Mouse (Mus musculus) embryonic facial prominence, embryonic 11.5 days (tissue): ENCODE measurements around the gene Arhgap17. TPM values are rescaled to one million over a fixed set of nuclear protein-coding genes. Genes with fewer than 3 reads are reported as not detected.

Experiments used
- ATAC-seq: fragments of 200-750 bp; cut with Nextera tagmentation; replicated peaks from 2 replicates; pipeline ENCODE4 v1.8.0; 2017; ENCODE audit warnings: low read depth; ENCODE audit not compliant: insufficient number of reproducible peaks, low FRiP score, low TSS enrichment
- DNase-seq: peaks from one replicate; pipeline ENCODE4 v3.0.0-alpha.2; 2015; ENCODE audit warnings: low spot score
- H3K27ac ChIP-seq: fragments of 300-500 bp; sonication (generic); replicated peaks from 2 replicates; pipeline ENCODE4 v1.5.1; 2014; ENCODE audit warnings: mild to moderate bottlenecking, low read depth, low read length, control low read depth
- H3K27me3 ChIP-seq: fragments of 300-500 bp; sonication (generic); 2 replicates; pipeline ENCODE4 v1.6.1; 2014; ENCODE audit warnings: mild to moderate bottlenecking, low read length, moderate library complexity, mixed read lengths; ENCODE audit not compliant: control insufficient read depth, insufficient read depth
- H3K36me3 ChIP-seq: fragments of 300-500 bp; sonication (generic); replicated peaks from 2 replicates; pipeline ENCODE4 v1.6.1; 2014; ENCODE audit warnings: low read depth, mild to moderate bottlenecking, low read length, moderate library complexity, mixed read lengths; ENCODE audit not compliant: control insufficient read depth, insufficient read depth
- H3K4me1 ChIP-seq: fragments of 300-500 bp; sonication (generic); 2 replicates; pipeline ENCODE4 v1.6.1; 2014; ENCODE audit warnings: low read length, mixed read lengths; ENCODE audit not compliant: control insufficient read depth, insufficient read depth
- H3K4me2 ChIP-seq: fragments of 300-500 bp; sonication (generic); 2 replicates; pipeline ENCODE4 v1.6.1; 2014; ENCODE audit warnings: low read depth, mild to moderate bottlenecking, control low read depth, low read length, moderate library complexity
- H3K4me3 ChIP-seq: fragments of 300-500 bp; sonication (generic); 2 replicates; pipeline ENCODE4 v1.5.1; 2014; ENCODE audit warnings: low read depth, low read length, control low read depth
- H3K9ac ChIP-seq: fragments of 300-500 bp; sonication (generic); replicated peaks from 2 replicates; pipeline ENCODE4 v1.6.1; 2014; ENCODE audit warnings: mild to moderate bottlenecking, control low read depth, low read length
- H3K9me3 ChIP-seq: fragments of 300-500 bp; sonication (generic); replicated peaks from 2 replicates; pipeline ENCODE4 v1.6.1; 2016; ENCODE audit warnings: mild to moderate bottlenecking, low read length, inconsistent platforms, mixed read lengths; ENCODE audit not compliant: control insufficient read depth
- WGBS: fragments of 180-500 bp; shearing (Covaris S2); extraction: QIAGEN DNeasy Blood & Tissue Kit; methylation state at CpG from one replicate; pipeline ENCODE4 v1.1.7; 2014; 5-methylcytosine and 5-hydroxymethylcytosine counted together
- polyA plus RNA-seq: library from polyadenylated mRNA; unstranded; fragments of >200 nt; fragmentation: Nextera tagmentation; extraction: Ambion mirVana; gene quantifications from 2 replicates; pipeline ENCODE4 v1.2.1, GENCODE M21; 2014

Arhgap17 gene
- polyA plus RNA-seq, 1 experiment from 2014 or later, result 27.1 TPM

DNA sequence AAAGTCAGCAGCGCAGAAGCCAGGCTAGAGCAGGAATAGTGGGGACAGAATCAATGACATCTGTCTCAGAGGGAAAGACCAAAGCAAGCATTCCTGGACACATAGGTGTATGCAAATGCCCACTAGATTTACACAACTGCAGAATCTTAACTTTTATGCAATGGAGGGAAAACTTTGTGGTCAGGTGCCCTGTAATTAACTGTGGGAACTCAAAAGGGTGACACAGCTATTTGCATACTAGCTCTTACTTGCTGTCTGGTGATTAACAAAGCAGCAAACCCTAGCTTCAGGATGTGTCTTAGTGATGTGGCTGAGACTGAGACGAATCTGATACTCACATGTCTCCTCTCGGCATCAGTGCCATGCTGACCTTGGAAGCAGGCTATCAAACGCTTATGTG, 42.8 kb downstream of the Arhgap17 start:
- 85% methylated on average over 4 of the region's 4 CpGs for WGBS

DNA sequence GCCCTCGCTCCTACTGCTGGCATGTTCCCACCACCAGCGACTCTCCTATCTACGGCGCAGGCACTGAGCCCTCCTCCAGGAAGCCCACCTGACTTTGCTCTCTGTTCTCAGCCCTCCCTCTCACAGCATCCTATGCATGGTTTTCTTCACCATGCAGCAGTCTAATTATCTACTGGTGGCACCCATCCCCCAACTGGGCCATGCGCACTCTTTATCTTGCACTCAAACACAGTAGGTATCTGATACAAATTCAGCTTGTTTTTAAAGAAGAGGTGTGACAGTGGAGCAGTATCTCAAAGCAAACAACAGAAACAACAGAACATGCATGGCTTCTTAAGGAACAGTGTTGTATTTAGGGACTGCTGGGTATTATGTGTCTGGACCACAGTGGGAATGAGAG, 43.7 kb downstream of the Arhgap17 start:
- Histone ChIP-seq H3K4me1 (no peaks in the 10 kb centered on the region), H3K9me3 (no peaks in the 10 kb centered on the region), H3K4me3 (no peak overlapping the region), H3K27me3 (no peaks in the 10 kb centered on the region), H3K27ac (no peak overlapping the region), H3K4me2 (no peak overlapping the region), H3K36me3 (no peaks in the 10 kb centered on the region; the same call in 1 of the 2 replicates), H3K9ac (no peak overlapping the region)
- ATAC-seq, result no peak
- DNase-seq, result no peak
- WGBS, result 92% methylated on average over 5 of the region's 5 CpGs

More for the DNA sequence above, 42.8 kb downstream of the Arhgap17 start:
- H3K27ac ChIP-seq, result no peak overlapping the region
- no peak overlapping the region for H3K4me3 ChIP-seq
- no peaks in the 10 kb centered on the region; the same call in 1 of the 2 replicates for H3K36me3 ChIP-seq
- H3K4me2 ChIP-seq, result no peak overlapping the region
- H3K9me3 ChIP-seq, result no peaks in the 10 kb centered on the region
- H3K4me1 ChIP-seq, result no peaks in the 10 kb centered on the region
- ATAC-seq (no peak), DNase-seq (no peak)
- H3K27me3 ChIP-seq, result no peaks in the 10 kb centered on the region
- no peak overlapping the region for H3K9ac ChIP-seq

DNA sequence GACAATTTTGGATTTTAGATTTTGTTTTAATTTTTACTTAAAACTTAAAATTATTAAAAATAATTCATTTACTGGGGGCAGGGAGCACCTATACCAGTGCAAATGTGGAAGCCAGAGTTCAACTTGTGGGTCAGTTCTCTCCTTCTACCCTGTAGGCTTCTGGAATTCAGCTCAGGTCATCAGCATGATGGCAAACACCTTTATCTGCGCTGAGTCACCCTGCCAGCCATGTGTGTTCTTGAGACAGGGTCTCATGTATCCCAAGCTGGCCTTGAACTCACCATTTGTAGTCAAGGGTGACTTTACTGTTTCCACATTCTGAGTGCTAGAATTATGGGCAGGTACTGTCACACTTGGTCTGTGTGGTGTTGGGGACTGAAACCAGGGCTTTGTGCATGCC, 45.6 kb downstream of the Arhgap17 start:
- no peak overlapping the region for H3K4me3 ChIP-seq
- no peak for ATAC-seq
- H3K27ac ChIP-seq, result no peak overlapping the region
- H3K4me1 ChIP-seq, result no peaks in the 10 kb centered on the region
- 94% methylated on average over 1 of the region's 1 CpGs for WGBS
- DNase-seq, result no peak
- H3K27me3 ChIP-seq, result no peaks in the 10 kb centered on the region
- H3K36me3 ChIP-seq, result no peaks in the 10 kb centered on the region; the same call in 1 of the 2 replicates
- H3K9me3 ChIP-seq, result no peaks in the 10 kb centered on the region
- H3K4me2 ChIP-seq, result no peak overlapping the region
- no peak overlapping the region for H3K9ac ChIP-seq

DNA sequence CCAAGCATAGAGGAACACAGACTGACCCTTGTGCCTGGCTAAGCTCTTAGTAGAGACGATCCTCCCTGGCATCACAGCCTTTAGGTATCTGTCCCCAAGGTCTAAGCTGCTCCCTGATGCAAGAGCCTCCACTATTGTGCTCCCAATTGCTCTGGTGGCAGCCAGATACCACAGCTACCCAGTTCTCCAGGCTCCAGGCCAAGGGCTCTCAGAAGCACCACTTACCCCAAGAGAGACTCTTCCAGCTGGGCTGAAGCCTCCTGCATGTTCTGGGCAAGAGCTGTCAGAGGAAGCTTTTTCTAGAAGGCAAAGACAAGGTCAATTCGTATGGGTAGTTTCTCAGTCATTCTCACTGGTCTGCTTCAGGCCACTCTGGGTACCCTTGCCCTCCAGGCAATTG, 46.3 kb downstream of the Arhgap17 start:
- H3K27me3 ChIP-seq, result no peaks in the 10 kb centered on the region
- no peak overlapping the region for H3K27ac ChIP-seq
- no peaks in the 10 kb centered on the region for H3K9me3 ChIP-seq
- no peak overlapping the region for H3K9ac ChIP-seq
- H3K36me3 ChIP-seq, result no peaks in the 10 kb centered on the region; the same call in 1 of the 2 replicates
- no peaks in the 10 kb centered on the region for H3K4me1 ChIP-seq
- DNase-seq (no peak), ATAC-seq (no peak)
- H3K4me3 ChIP-seq, result no peak overlapping the region
- WGBS, result 92% methylated on average over 2 of the region's 2 CpGs
- no peak overlapping the region for H3K4me2 ChIP-seq

DNA sequence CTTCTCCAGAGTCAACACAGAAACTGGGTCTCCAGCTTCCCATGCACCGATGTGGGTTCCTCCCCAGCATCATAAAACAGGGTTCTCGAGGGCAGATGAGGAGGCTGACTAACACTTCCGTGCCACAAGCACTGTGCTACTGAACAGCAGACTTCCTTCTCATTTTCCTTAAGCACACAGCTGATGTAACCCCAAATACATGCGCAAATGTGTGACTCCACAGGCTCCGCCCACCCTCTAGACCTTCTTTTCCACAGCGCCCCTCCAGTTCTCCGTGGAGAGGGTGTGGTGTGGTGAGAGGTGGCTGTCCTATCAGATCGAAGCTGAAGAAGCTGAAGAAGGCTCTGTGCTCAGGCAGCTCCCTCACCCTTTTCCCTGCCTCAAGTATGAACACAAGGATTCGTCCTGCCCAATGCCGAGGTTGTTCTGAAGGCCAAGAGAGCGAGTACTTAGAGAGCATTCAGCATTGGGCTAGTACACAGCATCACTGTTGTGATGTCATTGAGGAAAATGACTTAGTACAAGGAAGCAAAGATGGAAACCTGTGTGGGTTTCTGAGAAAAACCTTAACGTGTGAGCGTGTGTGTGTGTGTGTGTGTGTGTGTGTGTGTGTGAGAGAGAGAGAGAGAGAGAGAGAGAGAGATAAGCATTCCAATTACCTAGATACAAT, 47.1 kb downstream of the Arhgap17 start:
- H3K4me2 ChIP-seq, result no peak overlapping the region
- no peak for DNase-seq
- WGBS, result 90% methylated on average over 13 of the region's 13 CpGs

DNA sequence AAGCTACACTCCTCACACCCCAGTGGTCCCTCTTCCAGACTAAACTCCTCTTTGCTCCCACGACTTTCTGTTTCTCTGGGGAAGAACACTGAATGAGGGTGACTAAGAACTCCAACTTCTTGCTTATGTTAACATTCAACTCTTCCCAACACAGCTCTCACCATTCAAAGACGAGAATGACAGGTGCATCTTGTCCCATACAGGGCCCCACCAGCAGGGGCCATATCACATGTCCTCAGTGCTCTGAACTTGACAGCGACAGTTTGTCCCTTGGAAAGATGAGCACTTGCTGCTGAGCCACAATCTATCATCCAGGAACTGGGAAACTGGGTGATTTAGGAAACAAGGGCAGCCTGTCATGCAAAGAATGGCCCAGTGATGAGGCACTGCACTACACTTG, 57.0 kb downstream of the Arhgap17 start:
- ATAC-seq, result no peak

More for the DNA sequence above, 47.1 kb downstream of the Arhgap17 start:
- no peak overlapping the region for H3K27ac ChIP-seq
- H3K27me3 ChIP-seq, result no peaks in the 10 kb centered on the region
- no peaks in the 10 kb centered on the region for H3K9me3 ChIP-seq
- ATAC-seq, result no peak
- no peaks in the 10 kb centered on the region for H3K4me1 ChIP-seq
- H3K4me3 ChIP-seq, result no peak overlapping the region
- H3K9ac ChIP-seq, result no peak overlapping the region
- no peaks in the 10 kb centered on the region; the same call in 1 of the 2 replicates for H3K36me3 ChIP-seq

DNA sequence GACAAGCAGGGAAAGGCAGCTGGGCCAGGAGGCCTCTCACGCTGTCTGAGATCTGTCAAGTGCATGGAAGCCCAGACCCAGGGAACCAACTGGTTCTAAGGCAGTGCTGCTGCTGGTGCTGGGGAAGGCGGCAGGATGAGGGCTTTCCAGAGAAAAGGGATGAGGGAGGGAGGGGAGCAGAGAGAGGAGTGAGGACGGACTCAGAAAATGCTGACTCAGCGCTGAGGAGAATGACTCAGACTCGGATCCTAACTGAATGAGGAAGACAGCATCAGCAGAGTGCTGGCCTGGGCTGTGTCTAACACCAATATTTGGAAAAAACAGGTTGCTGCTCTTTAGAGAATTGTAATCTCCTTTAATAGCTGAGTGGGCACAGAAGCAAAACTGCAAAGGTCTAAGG, 57.9 kb downstream of the Arhgap17 start:
- DNase-seq (no peak), ATAC-seq (no peak)
- H3K4me1 ChIP-seq, result no peaks in the 10 kb centered on the region
- WGBS, result 73% methylated on average over 5 of the region's 5 CpGs
- H3K36me3 ChIP-seq, result no peaks in the 10 kb centered on the region
- no peak overlapping the region for H3K4me2 ChIP-seq
- H3K27ac ChIP-seq, result no peak overlapping the region
- no peak overlapping the region for H3K4me3 ChIP-seq
- no peaks in the 10 kb centered on the region for H3K9me3 ChIP-seq
- H3K9ac ChIP-seq, result no peak overlapping the region
- no peaks in the 10 kb centered on the region for H3K27me3 ChIP-seq

More for the DNA sequence above, 57.0 kb downstream of the Arhgap17 start:
- Histone ChIP-seq H3K4me3 (no peak overlapping the region), H3K4me2 (no peak overlapping the region), H3K27ac (no peak overlapping the region), H3K4me1 (no peaks in the 10 kb centered on the region), H3K9ac (no peak overlapping the region), H3K27me3 (no peaks in the 10 kb centered on the region), H3K9me3 (no peaks in the 10 kb centered on the region), H3K36me3 (no peaks in the 10 kb centered on the region)
- DNase-seq, result no peak
- 83% methylated on average over 3 of the region's 3 CpGs for WGBS

DNA sequence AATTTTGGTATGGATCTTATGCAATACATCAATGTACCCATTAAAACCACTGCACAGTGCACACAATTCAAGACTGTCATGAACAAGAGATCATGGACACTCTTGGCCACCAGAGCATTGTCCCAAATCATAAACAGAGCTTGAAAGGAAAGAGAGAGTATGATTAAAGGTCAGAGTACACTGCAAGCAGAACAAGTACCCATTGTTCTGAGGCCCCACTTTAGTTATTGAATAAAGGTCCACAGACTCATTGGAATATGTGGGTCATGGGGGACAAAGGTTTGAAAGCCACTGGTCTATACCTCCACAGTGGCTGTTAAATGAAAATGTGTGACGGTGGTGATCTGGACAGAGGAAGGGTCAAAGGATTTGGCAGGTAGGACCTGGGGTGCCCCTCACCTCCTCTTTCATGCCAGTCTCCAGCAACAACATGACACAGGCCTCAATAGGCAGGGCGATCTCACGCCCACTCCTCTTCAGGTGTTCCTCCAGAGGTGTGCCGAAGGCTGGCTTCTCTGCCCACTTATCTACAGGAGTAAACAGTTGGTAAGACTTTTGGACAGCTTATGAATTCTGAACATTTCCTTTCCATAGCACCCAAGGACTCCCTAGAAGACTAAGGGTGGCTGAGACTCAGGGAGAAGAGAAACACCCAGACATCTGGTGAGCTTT, 61.7 kb downstream of the Arhgap17 start:
- WGBS, result 95% methylated on average over 4 of the region's 4 CpGs
- no peaks in the 10 kb centered on the region; the same call in 1 of the 2 replicates for H3K36me3 ChIP-seq

More for the DNA sequence above, 61.7 kb downstream of the Arhgap17 start:
- no peaks in the 10 kb centered on the region for H3K4me1 ChIP-seq
- H3K4me3 ChIP-seq, result no peak overlapping the region
- H3K9ac ChIP-seq, result no peak overlapping the region
- no peak overlapping the region for H3K4me2 ChIP-seq
- H3K27ac ChIP-seq, result no peak overlapping the region
- H3K9me3 ChIP-seq, result no peaks in the 10 kb centered on the region
- ATAC-seq (no peak), DNase-seq (no peak)
- no peaks in the 10 kb centered on the region for H3K27me3 ChIP-seq
